ENCODE assay signal across 9 mouse cellular contexts in genomic region chr16:90011521-90012181, GRCm38 (mm10).
DNase-seq lines count a peak whose midpoint lies in the region; ATAC-seq and TF ChIP-seq lines count a peak whose summit lies in the region.
"Had no signal": no experiment of that assay in that cellular context is flagged by ENCODE, and none has a peak within 500 bp of the region (broad histone marks: within the 10 kb centered on the region; RNA-seq: fewer than 3 reads in every experiment).

No protein-coding gene starts in this region.

- no peak for TF ChIP-seq CTCF in stomach, postnatal 0 days (IDR thresholded peaks at IDR 0.05; ENCODE audit: low read depth)
- no peak for TF ChIP-seq CTCF in lung, postnatal 0 days (IDR thresholded peaks at IDR 0.05)

- WGBS in forebrain, embryonic 11.5 days, result 76% methylated on average over 32 of the region's 32 CpGs
- WGBS in forebrain, embryonic 13.5 days, result 72% methylated on average over 32 of the region's 32 CpGs
- whole genome bisulfite sequencing in intestine, embryonic 15.5 days, result 78% methylated on average over 32 of the region's 32 CpGs
- WGBS in stomach, postnatal 0 days, result 72% methylated on average over 32 of the region's 32 CpGs
- WGBS in lung, postnatal 0 days, result 83% methylated on average over 32 of the region's 32 CpGs

- H3K4me1 ChIP-seq in forebrain, embryonic 11.5 days (replicated peaks; ENCODE audit: control insufficient read depth, insufficient read depth, low read length), result 0 out of 2 replicates have a peak, but pooled peaks cover 1% of the 10 kb centered on the region
- peaks cover 13% of the 10 kb centered on the region for H3K4me1 ChIP-seq in forebrain, embryonic 13.5 days
- peaks cover 5% of the 10 kb centered on the region; the same call in 1 of the 2 replicates for H3K4me1 ChIP-seq in intestine, embryonic 15.5 days (replicated peaks)
- no peaks in the 10 kb centered on the region for H3K4me1 ChIP-seq in stomach, postnatal 0 days (replicated peaks; ENCODE audit: control insufficient read depth, insufficient read depth)
- H3K4me1 ChIP-seq in lung, postnatal 0 days (ENCODE audit: insufficient read depth, low read depth, low read length), result no peaks in the 10 kb centered on the region

- no peaks in the 10 kb centered on the region for H3K27me3 ChIP-seq in forebrain, embryonic 11.5 days (ENCODE audit: control insufficient read depth, insufficient read depth, low read length)
- no peaks in the 10 kb centered on the region for H3K27me3 ChIP-seq in forebrain, embryonic 13.5 days
- no peaks in the 10 kb centered on the region for H3K27me3 ChIP-seq in intestine, embryonic 15.5 days (replicated peaks)
- H3K27me3 ChIP-seq in stomach, postnatal 0 days (ENCODE audit: control insufficient read depth, insufficient read depth, low read length), result no peaks in the 10 kb centered on the region
- no peaks in the 10 kb centered on the region for H3K27me3 ChIP-seq in lung, postnatal 0 days (replicated peaks; ENCODE audit: insufficient read depth, low read length)

- H3K9ac ChIP-seq in forebrain, embryonic 11.5 days (ENCODE audit: low read length), result no peak overlapping the region
- H3K9ac ChIP-seq in forebrain, embryonic 13.5 days, result no peak overlapping the region
- no peak overlapping the region for H3K9ac ChIP-seq in intestine, embryonic 15.5 days
- no peak overlapping the region for H3K9ac ChIP-seq in stomach, postnatal 0 days (ENCODE audit: low read length)
- H3K9ac ChIP-seq in lung, postnatal 0 days (replicated peaks; ENCODE audit: low read depth), result no peak overlapping the region

- no peaks in the 10 kb centered on the region; the same call in 1 of the 2 replicates for H3K9me3 ChIP-seq in forebrain, embryonic 11.5 days (ENCODE audit: control insufficient read depth, low read length)
- no peaks in the 10 kb centered on the region; the same call in 1 of the 2 replicates for H3K9me3 ChIP-seq in forebrain, embryonic 13.5 days (replicated peaks)
- no peaks in the 10 kb centered on the region for H3K9me3 ChIP-seq in intestine, embryonic 15.5 days
- H3K9me3 ChIP-seq in stomach, postnatal 0 days (ENCODE audit: control insufficient read depth, low read length), result no peaks in the 10 kb centered on the region
- no peaks in the 10 kb centered on the region for H3K9me3 ChIP-seq in lung, postnatal 0 days (ENCODE audit: low read length)

- no peak for TF ChIP-seq EP300 in stomach, postnatal 0 days (optimal IDR thresholded peaks at IDR 0.05)
- TF ChIP-seq EP300 in lung, postnatal 0 days (IDR thresholded peaks at IDR 0.05), result no peak

- H3K4me3 ChIP-seq in forebrain, embryonic 11.5 days (ENCODE audit: low read depth, low read length), result no peak overlapping the region
- H3K4me3 ChIP-seq in forebrain, embryonic 13.5 days, result no peak overlapping the region
- H3K4me3 ChIP-seq in intestine, embryonic 15.5 days (replicated peaks), result no peak overlapping the region
- H3K4me3 ChIP-seq in stomach, postnatal 0 days (ENCODE audit: low read depth, low read length), result no peak overlapping the region
- H3K4me3 ChIP-seq in lung, postnatal 0 days (ENCODE audit: low read depth, low read length), result no peak overlapping the region

- no peak for DNase-seq in forebrain, embryonic 11.5 days (ENCODE audit: low spot score)
- DNase-seq in right cerebral cortex, postnatal 14 days, result peak; percentile 44
- DNase-seq in right cerebral cortex, postnatal 25 days, result no peak
- peak; percentile 21 for DNase-seq in stomach, postnatal 0 days (ENCODE audit: low spot score)
- DNase-seq in lung, postnatal 0 days (ENCODE audit: low spot score), result no peak
- DNase-seq in frontal cortex, postnatal 10 days (ENCODE audit: low spot score in 2 of 2), result no peak
- DNase-seq: lung, postnatal 14 days had no signal

- H3K27ac ChIP-seq in forebrain, embryonic 11.5 days (ENCODE audit: low read depth, low read length), result no peak overlapping the region
- H3K27ac ChIP-seq in forebrain, embryonic 13.5 days, result no peak overlapping the region
- H3K27ac ChIP-seq in intestine, embryonic 15.5 days, result no peak overlapping the region
- no peak overlapping the region for H3K27ac ChIP-seq in stomach, postnatal 0 days (replicated peaks)
- no peak overlapping the region for H3K27ac ChIP-seq in lung, postnatal 0 days (ENCODE audit: low read length)

- H3K4me2 ChIP-seq in forebrain, embryonic 11.5 days (ENCODE audit: low read depth, low read length, severe bottlenecking), result no peak overlapping the region
- H3K4me2 ChIP-seq in forebrain, embryonic 13.5 days, result no peak overlapping the region
- no peak overlapping the region for H3K4me2 ChIP-seq in intestine, embryonic 15.5 days (replicated peaks)
- H3K4me2 ChIP-seq in stomach, postnatal 0 days (replicated peaks; ENCODE audit: low read depth), result no peak overlapping the region
- no peak overlapping the region for H3K4me2 ChIP-seq in lung, postnatal 0 days (replicated peaks; ENCODE audit: low read depth, low read length)

- peak; percentile 39 for ATAC-seq in forebrain, embryonic 11.5 days (replicated peaks; ENCODE audit: low FRiP score)
- ATAC-seq in forebrain, embryonic 13.5 days, result no peak
- peak; percentile 34; the same call in 1 of the 2 replicates for ATAC-seq in intestine, embryonic 15.5 days
- no peak for ATAC-seq in stomach, postnatal 0 days (ENCODE audit: low FRiP score, low TSS enrichment)
- no peak for ATAC-seq in lung, postnatal 0 days

- H3K36me3 ChIP-seq in forebrain, embryonic 11.5 days (ENCODE audit: control insufficient read depth, insufficient read depth, low read length), result no peaks in the 10 kb centered on the region
- H3K36me3 ChIP-seq in forebrain, embryonic 13.5 days (ENCODE audit: poor library complexity, severe bottlenecking), result peaks cover 11% of the 10 kb centered on the region
- H3K36me3 ChIP-seq in intestine, embryonic 15.5 days, result no peaks in the 10 kb centered on the region
- H3K36me3 ChIP-seq in stomach, postnatal 0 days (ENCODE audit: control insufficient read depth, insufficient read depth, low read length), result no peaks in the 10 kb centered on the region
- no peaks in the 10 kb centered on the region for H3K36me3 ChIP-seq in lung, postnatal 0 days (ENCODE audit: insufficient read depth, low read length)

Comparison
In these comparisons a context has a peak if more than half of its experiments do, and no peak if none do; other contexts are left out.
1. ATAC-seq: peak in forebrain, embryonic 11.5 days (single experiment) and intestine, embryonic 15.5 days (single experiment); none in forebrain, embryonic 13.5 days (single experiment), stomach, postnatal 0 days (single experiment) and lung, postnatal 0 days (single experiment).
2. DNase-seq: peak in right cerebral cortex, postnatal 14 days (single experiment) and stomach, postnatal 0 days (single experiment); none in forebrain, embryonic 11.5 days (single experiment), right cerebral cortex, postnatal 25 days (single experiment), lung, postnatal 0 days (single experiment) and frontal cortex, postnatal 10 days (0 of 2).